Mouse (Mus musculus): ENCODE results near the gene Herc4. TPM values are rescaled to one million over a fixed set of nuclear protein-coding genes. Genes with fewer than 3 reads are reported as not detected.

Herc4 gene
- polyA plus RNA-seq, 1 experiment, result 1.4 TPM

GRCm38 (mm10) chr10:63272401-63272800 is 28.8 kb downstream of the Herc4 start:
- H3K9me3 ChIP-seq (ENCODE audit: control insufficient read depth, low read length), result peaks cover 6% of the 10 kb centered on the region
- TF ChIP-seq GATA1 (IDR thresholded peaks at IDR 0.05; ENCODE audit: low read length) (no peak), TAL1 (IDR thresholded peaks at IDR 0.05; ENCODE audit: low read length) (no peak)
- H3K4me3 ChIP-seq (replicated peaks), result peak overlapping the region; percentile 42
- peaks cover 95% of the 10 kb centered on the region for H3K36me3 ChIP-seq (ENCODE audit: control insufficient read depth)
- no peaks in the 10 kb centered on the region for H3K27me3 ChIP-seq (ENCODE audit: control insufficient read depth)
- peaks cover 70% of the 10 kb centered on the region for H3K4me1 ChIP-seq (ENCODE audit: control insufficient read depth)

DNA sequence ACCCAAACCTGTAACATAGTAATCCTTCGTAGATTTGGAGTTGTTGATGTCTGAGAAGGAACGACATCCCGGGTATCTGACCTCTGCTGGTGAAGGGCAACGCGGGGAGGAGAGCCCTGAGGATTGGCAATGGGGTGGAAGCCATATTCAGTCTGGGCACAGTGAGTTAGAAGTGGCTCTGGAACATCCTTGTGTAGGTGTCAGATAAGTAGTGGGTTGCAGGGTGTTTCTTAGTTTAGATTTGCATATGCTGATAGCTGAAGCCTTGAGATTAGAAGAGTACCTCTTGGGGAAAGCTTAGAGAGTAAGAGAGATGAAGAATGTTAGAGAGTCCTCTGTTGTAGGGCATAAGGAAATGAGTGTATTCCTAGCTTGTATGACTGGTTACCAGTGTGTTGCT is 29.3 kb downstream of the Herc4 start:
- H3K9me3 ChIP-seq (ENCODE audit: control insufficient read depth, low read length), result peaks cover 6% of the 10 kb centered on the region
- H3K4me3 ChIP-seq (replicated peaks), result peak overlapping the region; percentile 42
- H3K27me3 ChIP-seq (ENCODE audit: control insufficient read depth), result no peaks in the 10 kb centered on the region
- H3K36me3 ChIP-seq (ENCODE audit: control insufficient read depth), result peaks cover 95% of the 10 kb centered on the region
- TF ChIP-seq TAL1 (IDR thresholded peaks at IDR 0.05; ENCODE audit: low read length) (peak; percentile 60), GATA1 (IDR thresholded peaks at IDR 0.05; ENCODE audit: low read length) (peak; percentile 80)
- H3K4me1 ChIP-seq (ENCODE audit: control insufficient read depth), result peaks cover 75% of the 10 kb centered on the region

DNA sequence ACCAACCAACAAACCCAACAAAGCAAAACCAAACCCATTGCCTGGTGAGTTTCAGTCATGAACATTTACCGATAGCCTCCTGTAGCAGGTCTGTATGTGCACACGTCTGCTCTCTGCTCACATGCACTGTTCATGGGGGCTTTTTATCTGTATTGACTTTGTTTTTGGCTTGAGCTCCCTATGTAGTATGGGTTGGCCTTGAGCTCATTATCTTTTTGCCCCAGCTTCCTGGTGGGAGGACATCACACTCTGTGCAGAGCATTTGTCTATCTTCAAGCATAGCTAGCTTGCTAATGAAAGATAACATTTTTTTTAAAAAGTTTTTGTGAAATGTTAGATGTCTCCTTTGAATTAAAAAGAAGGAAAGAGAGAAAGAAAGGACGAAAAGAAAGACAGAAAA is 33.4 kb downstream of the Herc4 start:
- Histone ChIP-seq H3K27me3 (ENCODE audit: control insufficient read depth) (no peaks in the 10 kb centered on the region), H3K36me3 (ENCODE audit: control insufficient read depth) (peaks cover 95% of the 10 kb centered on the region), H3K4me3 (replicated peaks) (peak overlapping the region; percentile 60), H3K9me3 (ENCODE audit: control insufficient read depth, low read length) (no peaks in the 10 kb centered on the region), H3K4me1 (ENCODE audit: control insufficient read depth) (peaks cover 92% of the 10 kb centered on the region)
- peak; percentile 80 for TF ChIP-seq GATA1 (IDR thresholded peaks at IDR 0.05; ENCODE audit: low read length)
- peak; percentile 83 for TF ChIP-seq TAL1 (IDR thresholded peaks at IDR 0.05; ENCODE audit: low read length)

DNA sequence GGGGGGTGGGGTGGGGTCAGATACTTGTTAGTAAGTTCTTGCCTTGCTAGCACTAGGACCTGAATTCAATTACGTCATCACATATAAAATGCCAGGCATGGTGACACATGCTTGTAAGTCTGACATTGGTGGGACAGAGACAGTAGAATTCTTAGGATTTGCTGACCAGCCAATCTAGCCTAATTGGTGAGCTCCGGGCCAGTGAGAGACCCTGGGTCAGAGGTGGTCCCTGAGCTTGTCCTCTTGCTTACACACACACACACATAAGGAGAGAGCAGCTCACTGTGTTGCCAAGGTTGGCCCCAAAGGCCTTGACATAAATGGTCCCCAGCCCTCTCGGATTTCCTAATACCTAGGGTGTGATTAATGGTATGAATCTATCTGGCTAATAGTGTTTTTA is 36.2 kb downstream of the Herc4 start:
- no peak overlapping the region for H3K4me3 ChIP-seq (replicated peaks)
- peaks cover 95% of the 10 kb centered on the region for H3K36me3 ChIP-seq (ENCODE audit: control insufficient read depth)
- H3K9me3 ChIP-seq (ENCODE audit: control insufficient read depth, low read length), result no peaks in the 10 kb centered on the region
- TF ChIP-seq TAL1 (IDR thresholded peaks at IDR 0.05; ENCODE audit: low read length), result no peak
- no peak for TF ChIP-seq GATA1 (IDR thresholded peaks at IDR 0.05; ENCODE audit: low read length)
- H3K27me3 ChIP-seq (ENCODE audit: control insufficient read depth), result no peaks in the 10 kb centered on the region
- H3K4me1 ChIP-seq (ENCODE audit: control insufficient read depth), result peaks cover 87% of the 10 kb centered on the region

DNA sequence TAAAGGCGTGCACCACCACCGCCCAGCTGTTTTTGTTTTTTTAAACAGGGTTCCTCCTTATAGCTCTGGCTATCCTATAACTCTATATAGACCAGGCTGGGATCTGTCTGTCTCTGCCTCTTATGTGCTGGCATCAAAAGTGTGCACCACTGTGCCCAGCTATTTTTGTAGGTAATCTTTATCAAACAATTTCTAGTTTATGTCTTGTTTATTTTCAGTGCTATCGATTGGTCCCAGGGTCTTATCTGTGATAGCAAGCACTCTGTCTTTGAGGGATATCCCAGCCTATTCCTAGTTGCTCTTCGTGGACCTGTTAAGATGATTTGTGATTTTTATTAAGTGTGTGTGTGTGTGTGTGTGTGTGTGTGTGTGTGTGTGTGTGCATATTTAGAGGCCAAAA is 38.8 kb downstream of the Herc4 start:
- Histone ChIP-seq H3K36me3 (ENCODE audit: control insufficient read depth) (peaks cover 96% of the 10 kb centered on the region), H3K27me3 (ENCODE audit: control insufficient read depth) (no peaks in the 10 kb centered on the region), H3K4me1 (ENCODE audit: control insufficient read depth) (peaks cover 61% of the 10 kb centered on the region), H3K9me3 (ENCODE audit: control insufficient read depth, low read length) (no peaks in the 10 kb centered on the region), H3K4me3 (replicated peaks) (no peak overlapping the region)
- TF ChIP-seq TAL1 (IDR thresholded peaks at IDR 0.05; ENCODE audit: low read length) (no peak), GATA1 (IDR thresholded peaks at IDR 0.05; ENCODE audit: low read length) (no peak)

GRCm38 (mm10) chr10:63282846-63283245 is 39.2 kb downstream of the Herc4 start:
- no peak for TF ChIP-seq GATA1 (IDR thresholded peaks at IDR 0.05; ENCODE audit: low read length)
- TF ChIP-seq TAL1 (IDR thresholded peaks at IDR 0.05; ENCODE audit: low read length), result no peak

DNA sequence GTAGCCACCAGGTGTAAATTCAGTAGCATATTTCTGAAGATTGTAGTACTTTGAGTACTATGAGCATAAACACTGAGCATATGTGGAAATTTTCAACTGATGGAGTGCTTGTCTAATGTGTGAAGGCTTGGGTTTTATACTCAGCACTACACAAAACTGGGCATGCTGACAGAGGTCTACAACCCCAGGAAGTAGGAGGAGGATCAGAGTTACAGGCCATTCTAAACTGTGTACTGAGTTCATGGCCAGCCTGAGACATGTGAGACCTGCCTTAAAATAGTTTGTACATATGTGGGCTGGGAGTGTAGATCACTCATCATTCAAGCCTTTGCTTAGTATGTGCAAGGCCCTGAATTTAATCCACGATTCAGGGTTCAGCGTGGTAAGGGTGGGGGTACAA is 58.7 kb downstream of the Herc4 start:
- Histone ChIP-seq H3K4me3 (replicated peaks) (no peak overlapping the region), H3K9me3 (ENCODE audit: control insufficient read depth, low read length) (no peaks in the 10 kb centered on the region), H3K36me3 (ENCODE audit: control insufficient read depth) (peaks cover 99% of the 10 kb centered on the region), H3K27me3 (ENCODE audit: control insufficient read depth) (no peaks in the 10 kb centered on the region), H3K4me1 (ENCODE audit: control insufficient read depth) (no peaks in the 10 kb centered on the region)
- TF ChIP-seq GATA1 (IDR thresholded peaks at IDR 0.05; ENCODE audit: low read length) (no peak), TAL1 (IDR thresholded peaks at IDR 0.05; ENCODE audit: low read length) (no peak)

More at GRCm38 (mm10) chr10:63282846-63283245, 39.2 kb downstream of the Herc4 start:
- H3K4me3 ChIP-seq (replicated peaks), result no peak overlapping the region
- H3K9me3 ChIP-seq (ENCODE audit: control insufficient read depth, low read length), result no peaks in the 10 kb centered on the region
- H3K36me3 ChIP-seq (ENCODE audit: control insufficient read depth), result peaks cover 96% of the 10 kb centered on the region
- peaks cover 57% of the 10 kb centered on the region for H3K4me1 ChIP-seq (ENCODE audit: control insufficient read depth)
- no peaks in the 10 kb centered on the region for H3K27me3 ChIP-seq (ENCODE audit: control insufficient read depth)

GRCm38 (mm10) chr10:63308582-63309366 is 65.2 kb downstream of the Herc4 start:
- Histone ChIP-seq H3K4me3 (replicated peaks) (no peak overlapping the region), H3K4me1 (ENCODE audit: control insufficient read depth) (no peaks in the 10 kb centered on the region), H3K36me3 (ENCODE audit: control insufficient read depth) (peaks cover 93% of the 10 kb centered on the region), H3K27me3 (ENCODE audit: control insufficient read depth) (no peaks in the 10 kb centered on the region), H3K9me3 (ENCODE audit: control insufficient read depth, low read length) (no peaks in the 10 kb centered on the region)
- no peak for TF ChIP-seq GATA1 (IDR thresholded peaks at IDR 0.05; ENCODE audit: low read length)
- no peak for TF ChIP-seq TAL1 (IDR thresholded peaks at IDR 0.05; ENCODE audit: low read length)

DNA sequence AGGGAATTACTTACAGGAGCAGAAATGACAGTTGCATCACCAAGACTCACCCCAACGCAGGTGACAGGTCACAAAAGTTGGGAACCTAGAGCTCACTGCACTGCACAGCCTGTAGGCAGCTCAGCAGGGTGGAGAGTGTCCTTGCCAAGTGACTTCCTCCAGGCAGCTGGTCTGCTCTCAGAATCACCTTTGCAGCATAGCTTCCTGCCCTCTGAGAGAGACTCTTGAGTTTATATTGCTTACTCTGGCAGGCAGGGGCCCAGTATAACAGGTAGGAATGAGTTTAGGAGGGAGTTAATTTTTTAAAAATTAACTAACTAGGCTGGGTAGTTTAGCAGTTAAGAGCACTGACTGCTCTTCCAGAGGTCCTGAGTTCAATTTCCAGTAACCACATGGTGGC is 70.1 kb downstream of the Herc4 start:
- H3K36me3 ChIP-seq (ENCODE audit: control insufficient read depth), result peaks cover 93% of the 10 kb centered on the region
- no peaks in the 10 kb centered on the region for H3K9me3 ChIP-seq (ENCODE audit: control insufficient read depth, low read length)
- no peaks in the 10 kb centered on the region for H3K4me1 ChIP-seq (ENCODE audit: control insufficient read depth)
- no peaks in the 10 kb centered on the region for H3K27me3 ChIP-seq (ENCODE audit: control insufficient read depth)
- no peak for TF ChIP-seq TAL1 (IDR thresholded peaks at IDR 0.05; ENCODE audit: low read length)
- no peak for TF ChIP-seq GATA1 (IDR thresholded peaks at IDR 0.05; ENCODE audit: low read length)
- H3K4me3 ChIP-seq (replicated peaks), result no peak overlapping the region

All from erythroblast, embryonic 14.5 days (primary cell).